14 mouse cellular contexts compared by ENCODE assay signal in genomic region chr4:150454571-150455306, GRCm38 (mm10).
A peak's percentile ranks its signal among the peaks of the same experiment; 100 is the strongest.
DNase-seq lines count a peak whose midpoint lies in the region; ATAC-seq and TF ChIP-seq lines count a peak whose summit lies in the region.
"Had no signal": no experiment of that assay in that cellular context is flagged by ENCODE, and none has a peak within 500 bp of the region (broad histone marks: within the 10 kb centered on the region; RNA-seq: fewer than 3 reads in every experiment).

No protein-coding gene starts in this region.

- peaks cover 52% of the 10 kb centered on the region for H3K4me1 ChIP-seq in hindbrain, embryonic 15.5 days (replicated peaks)
- H3K4me1 ChIP-seq in hindbrain, embryonic 16.5 days (ENCODE audit: control insufficient read depth, insufficient read depth, low read depth, low read length): peaks cover 26% of the 10 kb centered on the region
- peaks cover 33% of the 10 kb centered on the region for H3K4me1 ChIP-seq in lung, embryonic 16.5 days (replicated peaks; ENCODE audit: control insufficient read depth, insufficient read depth, low read length)
- peaks cover 8% of the 10 kb centered on the region for H3K4me1 ChIP-seq in lung, adult 2 months (ENCODE audit: control insufficient read depth, insufficient read depth, low read length)
- peaks cover 41% of the 10 kb centered on the region for H3K4me1 ChIP-seq in liver, embryonic 16.5 days (ENCODE audit: control insufficient read depth, low read depth, low read length)

- no peaks in the 10 kb centered on the region for H3K36me3 ChIP-seq in hindbrain, embryonic 15.5 days
- no peaks in the 10 kb centered on the region for H3K36me3 ChIP-seq in hindbrain, embryonic 16.5 days (ENCODE audit: control insufficient read depth, insufficient read depth, low read length)
- no peaks in the 10 kb centered on the region for H3K36me3 ChIP-seq in lung, embryonic 16.5 days (ENCODE audit: control insufficient read depth, insufficient read depth, low read length)
- H3K36me3 ChIP-seq in liver, embryonic 16.5 days (ENCODE audit: control insufficient read depth, insufficient read depth): no peaks in the 10 kb centered on the region
- H3K36me3 ChIP-seq: intestine, embryonic 15.5 days had no signal

- 0 out of 2 replicates have a peak overlapping the region, but pooled peaks have one; percentile 10 for H3K27ac ChIP-seq in gastrocnemius, adult 2 months
- 0 out of 2 replicates have a peak overlapping the region, but pooled peaks have one; percentile 11 for H3K27ac ChIP-seq in hindbrain, embryonic 15.5 days (replicated peaks)
- H3K27ac ChIP-seq in hindbrain, embryonic 16.5 days (ENCODE audit: low read depth, low read length): no peak overlapping the region
- peak overlapping the region; percentile 3 for H3K27ac ChIP-seq in lung, embryonic 16.5 days (ENCODE audit: low read length)
- H3K27ac ChIP-seq in liver, embryonic 16.5 days (ENCODE audit: low read length): peak overlapping the region; percentile 45
- H3K27ac ChIP-seq: intestine, embryonic 15.5 days had no signal

- 70% methylated on average over 12 of the region's 12 CpGs for WGBS in hindbrain, embryonic 15.5 days
- WGBS in hindbrain, embryonic 16.5 days: 70% methylated on average over 12 of the region's 12 CpGs
- 24% methylated on average over 12 of the region's 12 CpGs for WGBS in lung, embryonic 16.5 days
- 35% methylated on average over 12 of the region's 12 CpGs for WGBS in lung, adult 2 months
- WGBS in liver, embryonic 16.5 days (ENCODE audit: insufficient replicate concordance): 36% methylated on average over 12 of the region's 12 CpGs

- no peak for TF ChIP-seq POLR2A in lung, adult 2 months (IDR thresholded peaks at IDR 0.05; ENCODE audit: borderline replicate concordance, extremely low read depth, low read depth, low read length)

- no peaks in the 10 kb centered on the region for H3K27me3 ChIP-seq in hindbrain, embryonic 15.5 days
- H3K27me3 ChIP-seq in hindbrain, embryonic 16.5 days (replicated peaks; ENCODE audit: control insufficient read depth, insufficient read depth, low read length): no peaks in the 10 kb centered on the region
- H3K27me3 ChIP-seq in lung, embryonic 16.5 days (ENCODE audit: control insufficient read depth, insufficient read depth, low read depth, low read length): no peaks in the 10 kb centered on the region
- H3K27me3 ChIP-seq in liver, embryonic 16.5 days (ENCODE audit: control insufficient read depth, insufficient read depth, low read depth, low read length): no peaks in the 10 kb centered on the region
- H3K27me3 ChIP-seq: intestine, embryonic 15.5 days had no signal

- no peaks in the 10 kb centered on the region for H3K9me3 ChIP-seq in hindbrain, embryonic 15.5 days
- no peaks in the 10 kb centered on the region for H3K9me3 ChIP-seq in hindbrain, embryonic 16.5 days (ENCODE audit: control insufficient read depth, low read length)
- H3K9me3 ChIP-seq in lung, embryonic 16.5 days (ENCODE audit: control insufficient read depth, low read length): no peaks in the 10 kb centered on the region
- H3K9me3 ChIP-seq in liver, embryonic 16.5 days (replicated peaks; ENCODE audit: control insufficient read depth, low read length): no peaks in the 10 kb centered on the region
- H3K9me3 ChIP-seq: intestine, embryonic 15.5 days had no signal

- no peak overlapping the region for H3K9ac ChIP-seq in hindbrain, embryonic 15.5 days
- no peak overlapping the region for H3K9ac ChIP-seq in hindbrain, embryonic 16.5 days (ENCODE audit: low read depth, low read length)
- no peak overlapping the region for H3K9ac ChIP-seq in lung, embryonic 16.5 days (ENCODE audit: low read length)
- H3K9ac ChIP-seq in liver, embryonic 16.5 days (ENCODE audit: low read depth, low read length): peak overlapping the region; percentile 18; the same call in 1 of the 2 replicates
- H3K9ac ChIP-seq: intestine, embryonic 15.5 days had no signal

- no peak for TF ChIP-seq CTCF in gastrocnemius, adult 2 months (IDR thresholded peaks at IDR 0.05)
- TF ChIP-seq CTCF in lung, adult 2 months (IDR thresholded peaks at IDR 0.05; ENCODE audit: insufficient read depth, low read length): no peak

- no peak for ATAC-seq in hindbrain, embryonic 15.5 days (ENCODE audit: low FRiP score, low read depth)
- no peak for ATAC-seq in hindbrain, embryonic 16.5 days
- ATAC-seq in lung, embryonic 16.5 days (ENCODE audit: low read depth): no peak
- no peak for ATAC-seq in liver, embryonic 16.5 days (ENCODE audit: low read depth)
- ATAC-seq: intestine, embryonic 15.5 days had no signal

- intact Hi-C loops in gastrocnemius, adult 2 months (cut with DNase I): loop anchor here (5.0 kb wide), 1 partner anchor 47 kb away; no protein-coding TSS in a partner anchor
- intact Hi-C loops in gastrocnemius, postnatal 36 days (cut with DNase I): no loop called here

- no peak for DNase-seq in gastrocnemius, adult 2 months
- DNase-seq in gastrocnemius, postnatal 36 days: no peak
- DNase-seq in lung, adult 2 months: no peak
- DNase-seq in adrenal gland, postnatal 14 days: no peak
- DNase-seq: adrenal gland, postnatal 10 days; cerebellum, postnatal 14 days; lung, postnatal 4 days; retina, postnatal 1 day; thymus, adult 18-20 months had no signal

- no peak overlapping the region for H3K4me3 ChIP-seq in gastrocnemius, adult 2 months
- no peak overlapping the region for H3K4me3 ChIP-seq in hindbrain, embryonic 15.5 days
- H3K4me3 ChIP-seq in hindbrain, embryonic 16.5 days (ENCODE audit: low read length): no peak overlapping the region
- no peak overlapping the region for H3K4me3 ChIP-seq in lung, embryonic 16.5 days (ENCODE audit: low read length)
- H3K4me3 ChIP-seq in lung, adult 2 months (replicated peaks; ENCODE audit: extremely low read depth, low read depth, low read length): no peak overlapping the region
- no peak overlapping the region for H3K4me3 ChIP-seq in liver, embryonic 16.5 days (ENCODE audit: low read depth, low read length)
- H3K4me3 ChIP-seq: intestine, embryonic 15.5 days had no signal

- H3K4me2 ChIP-seq in hindbrain, embryonic 15.5 days: no peak overlapping the region
- no peak overlapping the region for H3K4me2 ChIP-seq in hindbrain, embryonic 16.5 days (ENCODE audit: low read length)
- H3K4me2 ChIP-seq in lung, embryonic 16.5 days (ENCODE audit: low read depth, low read length): no peak overlapping the region
- H3K4me2 ChIP-seq in liver, embryonic 16.5 days (ENCODE audit: low read depth, low read length): 0 out of 2 replicates have a peak overlapping the region, but pooled peaks have one; percentile 7
- H3K4me2 ChIP-seq: intestine, embryonic 15.5 days had no signal
